Mouse (Mus musculus): Measurements from ENCODE around the gene Slc5a3. TPM values are rescaled to one million over a fixed set of nuclear protein-coding genes. Genes with fewer than 3 reads are reported as not detected.

Slc5a3 gene
- total RNA-seq, 1 experiment from 2014 or later: 9.2 TPM

Other genes with a start within 250 kb of the Slc5a3 start
- gene Mrps6, start 52 bp upstream of the Slc5a3 start, total RNA-seq (2017): 24.9 and 28.7 TPM in 2 replicates
- gene Gm49711, start within 50 bp of the Slc5a3 start, total RNA-seq (2017): not detected in 2 replicates
- gene Kcne2, start 234.1 kb downstream of the Slc5a3 start, total RNA-seq (2017): not detected in 2 replicates
- 95.7 and 170 TPM in 2 replicates for gene Smim11, start 243.0 kb downstream of the Slc5a3 start, total RNA-seq (2017)

Measured in hematopoietic stem cell, adult 5-6 weeks (primary cell).